Mouse (Mus musculus): ENCODE results near the gene 1700019A02Rik. TPM values are rescaled to one million over a fixed set of nuclear protein-coding genes. Genes with fewer than 3 reads are reported as not detected.

The 1700019A02Rik gene
- polyA plus RNA-seq, 1 experiment, result not detected

DNA sequence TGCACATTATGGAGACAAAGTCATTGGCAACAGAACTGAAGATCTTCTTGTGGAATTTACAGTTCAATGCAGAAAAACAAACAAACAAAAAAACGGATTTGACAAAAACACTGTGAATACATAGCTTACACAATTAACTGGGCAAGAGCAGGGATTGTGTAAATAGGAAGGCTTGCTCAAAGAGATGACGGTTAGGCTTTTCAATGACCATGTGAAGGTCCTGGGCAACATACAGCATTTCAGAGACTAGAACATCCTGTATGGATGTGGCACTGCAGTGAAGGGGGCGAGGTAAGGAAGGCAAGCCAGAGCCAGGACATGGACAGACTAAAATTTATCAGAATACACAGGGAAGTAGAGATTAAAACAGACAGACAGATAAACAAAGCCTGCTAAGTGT, 2.2 kb upstream of the 1700019A02Rik start:
- no peak for TF ChIP-seq CTCF (IDR thresholded peaks at IDR 0.05; ENCODE audit: insufficient read depth, low read depth, low read length)
- no peak for TF ChIP-seq POLR2A (IDR thresholded peaks at IDR 0.05; ENCODE audit: insufficient read depth, low read depth, low read length)
- Histone ChIP-seq H3K27ac (ENCODE audit: insufficient read depth, low read depth, low read length) (no peak overlapping the region), H3K4me3 (ENCODE audit: insufficient read depth, low read depth, low read length) (no peak overlapping the region), H3K4me1 (ENCODE audit: control insufficient read depth, insufficient read depth, low read length) (no peaks in the 10 kb centered on the region)
- WGBS, result 43% methylated on average over 3 of the region's 3 CpGs

DNA sequence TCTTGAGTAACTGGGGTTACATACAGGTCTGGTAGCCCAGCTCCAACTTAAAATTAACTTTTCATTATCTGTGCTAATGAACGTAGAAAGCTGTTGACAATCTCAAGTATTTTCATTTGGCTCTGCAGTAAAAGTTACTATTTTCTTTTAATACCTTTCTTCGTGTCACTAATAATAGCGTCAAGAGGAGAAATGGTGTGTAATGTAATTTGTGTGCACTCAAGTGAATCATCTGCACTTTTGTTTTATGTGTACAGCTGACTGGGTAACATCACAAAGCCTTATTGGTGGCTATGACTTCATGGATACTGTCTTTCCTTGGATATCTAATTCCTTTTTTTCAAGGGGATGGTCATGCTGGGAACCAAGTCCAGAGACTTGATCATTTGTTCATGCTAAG, 1.1 kb downstream of the 1700019A02Rik start:
- TF ChIP-seq CTCF (IDR thresholded peaks at IDR 0.05; ENCODE audit: insufficient read depth, low read depth, low read length) (no peak), POLR2A (IDR thresholded peaks at IDR 0.05; ENCODE audit: insufficient read depth, low read depth, low read length) (no peak)
- no peak overlapping the region for H3K27ac ChIP-seq (ENCODE audit: insufficient read depth, low read depth, low read length)
- H3K4me3 ChIP-seq (ENCODE audit: insufficient read depth, low read depth, low read length), result no peak overlapping the region
- H3K4me1 ChIP-seq (ENCODE audit: control insufficient read depth, insufficient read depth, low read length), result no peaks in the 10 kb centered on the region
- WGBS, result 55% methylated on average over 3 of the region's 3 CpGs

DNA sequence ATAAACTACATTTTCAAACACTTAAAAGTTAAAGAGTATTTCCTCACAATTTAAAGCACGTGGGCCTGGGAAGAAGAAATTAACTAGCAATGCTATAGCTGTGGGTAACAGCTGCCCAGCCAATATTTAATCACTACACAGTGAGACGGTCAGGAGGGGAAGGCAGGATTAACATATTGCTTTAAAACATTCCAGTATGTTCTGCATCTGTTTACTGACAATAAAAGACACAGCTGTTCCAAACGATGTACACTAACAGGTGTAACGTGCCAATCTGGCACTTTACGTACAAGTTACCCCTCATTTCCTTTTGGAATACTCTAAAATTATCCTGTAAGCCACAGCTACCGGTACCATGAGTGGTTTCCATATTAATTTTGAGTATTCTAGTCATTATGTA, 29.7 kb downstream of the 1700019A02Rik start:
- Histone ChIP-seq H3K27ac (ENCODE audit: insufficient read depth, low read depth, low read length) (no peak overlapping the region), H3K4me1 (ENCODE audit: control insufficient read depth, insufficient read depth, low read length) (no peaks in the 10 kb centered on the region), H3K4me3 (ENCODE audit: insufficient read depth, low read depth, low read length) (no peak overlapping the region)
- TF ChIP-seq CTCF (IDR thresholded peaks at IDR 0.05; ENCODE audit: insufficient read depth, low read depth, low read length), result no peak
- no peak for TF ChIP-seq POLR2A (IDR thresholded peaks at IDR 0.05; ENCODE audit: insufficient read depth, low read depth, low read length)
- WGBS, result 55% methylated on average over 6 of the region's 6 CpGs

DNA sequence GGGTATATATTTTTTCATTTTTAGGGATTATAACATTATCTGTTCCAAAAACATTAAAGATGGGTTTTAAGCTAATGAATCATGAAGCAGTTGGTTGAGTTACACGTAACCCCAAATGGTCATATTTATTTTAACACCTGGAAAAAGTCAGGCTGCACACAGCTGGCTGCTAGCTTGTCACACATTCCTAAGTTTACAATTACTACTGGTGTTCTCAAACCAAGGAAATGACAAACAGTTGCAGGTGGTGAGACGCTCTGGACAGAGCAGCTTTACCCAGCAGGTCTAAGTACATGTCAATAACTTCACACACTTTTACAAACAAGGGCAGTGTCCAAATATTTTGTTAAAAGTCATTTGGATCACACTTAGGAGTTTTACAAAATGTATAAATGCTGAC, 64.4 kb downstream of the 1700019A02Rik start:
- TF ChIP-seq POLR2A (IDR thresholded peaks at IDR 0.05; ENCODE audit: insufficient read depth, low read depth, low read length) (no peak), CTCF (IDR thresholded peaks at IDR 0.05; ENCODE audit: insufficient read depth, low read depth, low read length) (no peak)
- no peaks in the 10 kb centered on the region for H3K4me1 ChIP-seq (ENCODE audit: control insufficient read depth, insufficient read depth, low read length)
- no peak overlapping the region for H3K27ac ChIP-seq (ENCODE audit: insufficient read depth, low read depth, low read length)
- no peak overlapping the region for H3K4me3 ChIP-seq (ENCODE audit: insufficient read depth, low read depth, low read length)
- WGBS, result 69% methylated on average over 2 of the region's 2 CpGs

DNA sequence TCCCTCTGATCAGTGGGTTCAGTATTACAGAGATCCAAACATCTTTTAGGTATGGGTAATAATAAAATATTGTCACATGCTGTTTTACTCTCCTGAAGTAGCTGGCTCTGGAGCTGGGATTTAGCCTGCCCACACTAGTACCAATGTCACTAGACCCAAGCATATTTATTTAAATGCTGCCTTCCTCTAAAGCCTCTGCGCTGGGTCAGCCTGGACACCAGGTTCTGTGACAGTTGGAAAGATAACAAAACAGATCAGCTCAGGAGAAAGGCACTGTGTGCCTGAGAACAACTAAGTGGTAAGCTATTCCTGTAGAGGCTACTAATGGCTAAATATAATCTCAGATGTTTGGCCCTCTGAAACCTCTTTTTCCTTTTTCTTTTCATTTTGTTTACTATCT, 76.9 kb downstream of the 1700019A02Rik start:
- Histone ChIP-seq H3K27ac (ENCODE audit: insufficient read depth, low read depth, low read length) (no peak overlapping the region), H3K4me3 (ENCODE audit: insufficient read depth, low read depth, low read length) (no peak overlapping the region), H3K4me1 (ENCODE audit: control insufficient read depth, insufficient read depth, low read length) (no peaks in the 10 kb centered on the region)
- no peak for TF ChIP-seq POLR2A (IDR thresholded peaks at IDR 0.05; ENCODE audit: insufficient read depth, low read depth, low read length)
- TF ChIP-seq CTCF (IDR thresholded peaks at IDR 0.05; ENCODE audit: insufficient read depth, low read depth, low read length), result no peak
- WGBS, result 88% methylated on average over 1 of the region's 1 CpGs

Other genes starting within 250 kb of the 1700019A02Rik start
- gene 1700019D03Rik, start 167.5 kb downstream of the 1700019A02Rik start, polyA plus RNA-seq (2012; ENCODE audit: insufficient read depth, insufficient read length, low replicate concordance, missing spikeins), result not detected in 2 replicates
- gene Mstn, start 126.0 kb downstream of the 1700019A02Rik start, polyA plus RNA-seq (2012; ENCODE audit: insufficient read depth, insufficient read length, low replicate concordance, missing spikeins), result not detected in 2 replicates
- not detected in 2 replicates for gene Pms1, start 109.4 kb upstream of the 1700019A02Rik start, polyA plus RNA-seq (2012; ENCODE audit: insufficient read depth, insufficient read length, low replicate concordance, missing spikeins)
- gene Ormdl1, start 109.5 kb upstream of the 1700019A02Rik start, polyA plus RNA-seq (2012; ENCODE audit: insufficient read depth, insufficient read length, low replicate concordance, missing spikeins), result not detected in 2 replicates
- gene Gm28778, start 109.5 kb upstream of the 1700019A02Rik start, polyA plus RNA-seq (2012; ENCODE audit: insufficient read depth, insufficient read length, low replicate concordance, missing spikeins), result not detected in 2 replicates
- gene Osgepl1, start 126.0 kb upstream of the 1700019A02Rik start, polyA plus RNA-seq (2012; ENCODE audit: insufficient read depth, insufficient read length, low replicate concordance, missing spikeins), result not detected in 2 replicates
- gene Asdurf, start 165.0 kb upstream of the 1700019A02Rik start, polyA plus RNA-seq (2012; ENCODE audit: insufficient read depth, insufficient read length, low replicate concordance, missing spikeins), result not detected in 2 replicates
- gene Gm28551, start 165.0 kb upstream of the 1700019A02Rik start, polyA plus RNA-seq (2012; ENCODE audit: insufficient read depth, insufficient read length, low replicate concordance, missing spikeins), result not detected in 2 replicates
- gene Asnsd1, start 165.1 kb upstream of the 1700019A02Rik start, polyA plus RNA-seq (2012; ENCODE audit: insufficient read depth, insufficient read length, low replicate concordance, missing spikeins), result not detected in 2 replicates

Measured in olfactory bulb, adult 2 months (tissue).